Mouse (Mus musculus) MEL (cell line): ENCODE measurements around the gene Tbcd. TPM values are rescaled to one million over a fixed set of nuclear protein-coding genes. Genes with fewer than 3 reads are reported as not detected.

Experiments
- DNase-seq: peaks from one replicate; pipeline ENCODE4 v3.0.0; 2011; ENCODE audit warnings: low read depth, low spot score
- H3K27ac ChIP-seq: 2 replicates; pipeline ENCODE4 v1.5.1; 2012; ENCODE audit warnings: low read depth, mild to moderate bottlenecking, control low read depth, low read length, moderate library complexity; ENCODE audit not compliant: control insufficient read depth
- H3K27me3 ChIP-seq, 2 experiments: fragments of 150-350 bp in 1 of 2; sonication (generic) in 1 of 2; 2 replicates each; pipeline ENCODE4 v1.6.1; 2012; ENCODE audit warnings: low read length in 2 of 2, mild to moderate bottlenecking in 2 of 2, improper control_type of control experiment in 1 of 2, moderate library complexity in 1 of 2; ENCODE audit not compliant: insufficient read depth in 2 of 2, control insufficient read depth in 1 of 2
- H3K36me3 ChIP-seq, 2 experiments: 2 replicates each; pipeline ENCODE4 v1.6.1; 2012 to 2014; ENCODE audit warnings: low read length in 2 of 2, improper control_type of control experiment in 1 of 2, inconsistent platforms in 1 of 2, mild to moderate bottlenecking in 1 of 2; ENCODE audit not compliant: insufficient read depth in 2 of 2, control insufficient read depth in 1 of 2
- H3K4me1 ChIP-seq, 2 experiments: fragments of 150-350 bp in 1 of 2; sonication (generic) in 1 of 2; 2 replicates each; pipeline ENCODE4 v1.6.1; 2012; ENCODE audit warnings: low read length in 2 of 2, improper control_type of control experiment in 1 of 2, mild to moderate bottlenecking in 1 of 2; ENCODE audit not compliant: insufficient read depth in 2 of 2, control insufficient read depth in 1 of 2
- H3K4me3 ChIP-seq, 2 experiments: fragments of 150-350 bp in 1 of 2; sonication (generic) in 1 of 2; 2 replicates each; pipeline ENCODE4 v1.5.1; 2012; ENCODE audit warnings: low read depth in 2 of 2, low read length in 2 of 2, mild to moderate bottlenecking in 2 of 2, moderate library complexity in 2 of 2, control low read depth in 1 of 2, improper control_type of control experiment in 1 of 2; ENCODE audit not compliant: control insufficient read depth in 1 of 2, insufficient read depth in 1 of 2
- H3K79me2 ChIP-seq: 2 replicates; pipeline ENCODE4 v1.6.1; 2012; ENCODE audit warnings: mild to moderate bottlenecking, low read length, moderate library complexity; ENCODE audit not compliant: control insufficient read depth, poor library complexity, insufficient read depth
- H3K9ac ChIP-seq: 2 replicates; pipeline ENCODE4 v1.6.1; 2012; ENCODE audit warnings: low read depth, mild to moderate bottlenecking, control low read depth, low read length, moderate library complexity; ENCODE audit not compliant: control insufficient read depth, poor library complexity, severe bottlenecking
- H3K9me3 ChIP-seq: fragments of 150-350 bp; sonication (generic); replicated peaks from 2 replicates; pipeline ENCODE4 v1.6.1; 2012; ENCODE audit warnings: mild to moderate bottlenecking, low read length, improper control_type of control experiment, moderate library complexity; ENCODE audit not compliant: insufficient read depth
- BHLHE40 ChIP-seq: IDR thresholded peaks from 2 replicates; pipeline ENCODE4 v1.6.1; 2012; ENCODE audit warnings: low read depth, mild to moderate bottlenecking, inconsistent platforms, low read length, improper control_type of control experiment, borderline replicate concordance
- CHD1 ChIP-seq: IDR thresholded peaks from 2 replicates; pipeline ENCODE4 v1.6.1; 2012; ENCODE audit warnings: low read depth, mild to moderate bottlenecking, inconsistent platforms, low read length, improper control_type of control experiment
- CHD2 ChIP-seq: IDR thresholded peaks from 2 replicates; pipeline ENCODE4 v1.6.1; 2011; ENCODE audit warnings: low read length, improper control_type of control experiment
- CTCF ChIP-seq, 3 experiments: IDR thresholded peaks in 2 of 3; conservative IDR thresholded peaks in 1 of 3; 2 replicates each; pipeline ENCODE4 v1.5.1; 2011 to 2012; ENCODE audit warnings: low read length in 3 of 3, low read depth in 2 of 3, mild to moderate bottlenecking in 2 of 3, improper control_type of control experiment in 1 of 3, inconsistent platforms in 1 of 3, mixed read lengths in 1 of 3, moderate library complexity in 1 of 3; ENCODE audit not compliant: control insufficient read depth in 1 of 3, insufficient read depth in 1 of 3, poor library complexity in 1 of 3, severe bottlenecking in 1 of 3
- E2F4 ChIP-seq: IDR thresholded peaks from 2 replicates; pipeline ENCODE4 v1.6.1; 2011; ENCODE audit warnings: low read depth, low read length, improper control_type of control experiment, borderline replicate concordance
- ELF1 ChIP-seq: IDR thresholded peaks from 2 replicates; pipeline ENCODE4 v1.6.1; 2014; ENCODE audit warnings: low read depth, mild to moderate bottlenecking, inconsistent platforms, low read length, improper control_type of control experiment, moderate library complexity
- EP300 ChIP-seq, 2 experiments: IDR thresholded peaks; 2 replicates each; pipeline ENCODE4 v1.6.1; 2011; ENCODE audit warnings: improper control_type of control experiment in 2 of 2, low read length in 2 of 2, low read depth in 1 of 2, mild to moderate bottlenecking in 1 of 2
- ETS1 ChIP-seq: IDR thresholded peaks from 2 replicates; pipeline ENCODE4 v1.6.1; 2012; ENCODE audit warnings: low read depth, mild to moderate bottlenecking, inconsistent platforms, low read length, improper control_type of control experiment, moderate library complexity
- GABPA ChIP-seq: IDR thresholded peaks from 2 replicates; pipeline ENCODE4 v1.6.1; 2012; ENCODE audit warnings: low read depth, mild to moderate bottlenecking, inconsistent platforms, low read length, improper control_type of control experiment, moderate library complexity
- GATA1 ChIP-seq: IDR thresholded peaks from 2 replicates; pipeline ENCODE4 v1.6.1; 2011; ENCODE audit warnings: low read depth, low read length, improper control_type of control experiment
- HCFC1 ChIP-seq: IDR thresholded peaks from 2 replicates; pipeline ENCODE4 v1.6.1; 2012; ENCODE audit warnings: low read depth, mild to moderate bottlenecking, inconsistent platforms, low read length, improper control_type of control experiment, moderate library complexity
- JUND ChIP-seq: IDR thresholded peaks from 2 replicates; pipeline ENCODE4 v1.6.1; 2011; ENCODE audit warnings: low read depth, mild to moderate bottlenecking, improper control_type of control experiment, low read length
- KAT2A ChIP-seq: conservative IDR thresholded peaks from 2 replicates; pipeline ENCODE4 v1.6.1; 2012; ENCODE audit warnings: low read depth, low read length, improper control_type of control experiment, inconsistent platforms
- MAFK ChIP-seq: IDR thresholded peaks from 2 replicates; pipeline ENCODE4 v1.6.1; 2011; ENCODE audit warnings: low read depth, mild to moderate bottlenecking, low read length, improper control_type of control experiment, borderline replicate concordance
- MAX ChIP-seq: IDR thresholded peaks from 2 replicates; pipeline ENCODE4 v1.6.1; 2011; ENCODE audit warnings: low read length, improper control_type of control experiment
- MAZ ChIP-seq: IDR thresholded peaks from 2 replicates; pipeline ENCODE4 v1.6.1; 2012; ENCODE audit warnings: low read depth, mild to moderate bottlenecking, inconsistent platforms, low read length, improper control_type of control experiment
- MEF2A ChIP-seq: IDR thresholded peaks from 2 replicates; pipeline ENCODE4 v1.6.1; 2014; ENCODE audit warnings: low read depth, mild to moderate bottlenecking, inconsistent platforms, low read length, improper control_type of control experiment; ENCODE audit not compliant: poor library complexity, insufficient replicate concordance, severe bottlenecking; ENCODE audit errors: extremely low read depth
- MXI1 ChIP-seq: IDR thresholded peaks from 2 replicates; pipeline ENCODE4 v1.6.1; 2011; ENCODE audit warnings: mild to moderate bottlenecking, low read depth, low read length, improper control_type of control experiment
- MYB ChIP-seq: IDR thresholded peaks from 2 replicates; pipeline ENCODE4 v1.6.1; 2011; ENCODE audit warnings: mild to moderate bottlenecking, low read depth, low read length, improper control_type of control experiment
- MYC ChIP-seq: IDR thresholded peaks from 2 replicates; pipeline ENCODE4 v1.6.1; 2011; ENCODE audit warnings: low read depth, mild to moderate bottlenecking, low read length, improper control_type of control experiment, moderate library complexity
- NELFE ChIP-seq: IDR thresholded peaks from 2 replicates; pipeline ENCODE4 v1.6.1; 2011; ENCODE audit warnings: low read depth, low read length, improper control_type of control experiment
- NRF1 ChIP-seq: IDR thresholded peaks from 2 replicates; pipeline ENCODE4 v1.6.1; 2014; ENCODE audit warnings: low read depth, mild to moderate bottlenecking, inconsistent platforms, low read length, improper control_type of control experiment, moderate library complexity; ENCODE audit not compliant: poor library complexity, insufficient read depth, severe bottlenecking
- POLR2AphosphoS2 ChIP-seq: IDR thresholded peaks from 2 replicates; pipeline ENCODE4 v1.6.1; 2011; ENCODE audit warnings: low read length, improper control_type of control experiment
- POLR2AphosphoS5 ChIP-seq: IDR thresholded peaks from 2 replicates; pipeline ENCODE4 v1.6.1; 2012; ENCODE audit warnings: low read depth, borderline replicate concordance, mild to moderate bottlenecking, inconsistent platforms, low read length, moderate library complexity, mixed read lengths
- RAD21 ChIP-seq: IDR thresholded peaks from 2 replicates; pipeline ENCODE4 v1.6.1; 2011; ENCODE audit warnings: mild to moderate bottlenecking, low read depth, low read length, improper control_type of control experiment
- RCOR1 ChIP-seq: IDR thresholded peaks from 2 replicates; pipeline ENCODE4 v1.6.1; 2012; ENCODE audit warnings: low read depth, mild to moderate bottlenecking, inconsistent platforms, low read length, improper control_type of control experiment
- SIN3A ChIP-seq: IDR thresholded peaks from 2 replicates; pipeline ENCODE4 v1.6.1; 2012; ENCODE audit warnings: low read length, improper control_type of control experiment, inconsistent platforms
- SMC3 ChIP-seq: IDR thresholded peaks from 2 replicates; pipeline ENCODE4 v1.6.1; 2011; ENCODE audit warnings: low read depth, low read length, improper control_type of control experiment
- TAL1 ChIP-seq: IDR thresholded peaks from 2 replicates; pipeline ENCODE4 v1.6.1; 2012; ENCODE audit warnings: mild to moderate bottlenecking, inconsistent platforms, low read length, moderate library complexity, mixed read lengths
- TBP ChIP-seq: IDR thresholded peaks from 2 replicates; pipeline ENCODE4 v1.8.0; 2011; ENCODE audit warnings: low read depth, low read length, improper control_type of control experiment
- TCF12 ChIP-seq: IDR thresholded peaks from 2 replicates; pipeline ENCODE4 v1.6.1; 2014; ENCODE audit warnings: low read depth, mild to moderate bottlenecking, inconsistent platforms, low read length, improper control_type of control experiment, moderate library complexity
- UBTF ChIP-seq: IDR thresholded peaks from 2 replicates; pipeline ENCODE4 v1.6.1; 2012; ENCODE audit warnings: low read depth, mild to moderate bottlenecking, inconsistent platforms, low read length, improper control_type of control experiment, moderate library complexity, borderline replicate concordance; ENCODE audit not compliant: insufficient read depth
- USF1 ChIP-seq: IDR thresholded peaks from 2 replicates; pipeline ENCODE4 v1.6.1; 2014; ENCODE audit warnings: low read depth, mild to moderate bottlenecking, inconsistent platforms, low read length, improper control_type of control experiment, moderate library complexity
- USF2 ChIP-seq, 2 experiments: IDR thresholded peaks; 2 replicates each; pipeline ENCODE4 v1.6.1; 2011 to 2012; ENCODE audit warnings: improper control_type of control experiment in 2 of 2, low read length in 2 of 2, borderline replicate concordance in 1 of 2, inconsistent platforms in 1 of 2, low read depth in 1 of 2, mild to moderate bottlenecking in 1 of 2; ENCODE audit not compliant: insufficient read depth in 1 of 2
- ZC3H11A ChIP-seq: IDR thresholded peaks from 2 replicates; pipeline ENCODE4 v1.6.1; 2012; ENCODE audit warnings: low read depth, mild to moderate bottlenecking, inconsistent platforms, low read length, improper control_type of control experiment
- ZKSCAN1 ChIP-seq: IDR thresholded peaks from 2 replicates; pipeline ENCODE4 v1.6.1; 2012; ENCODE audit warnings: low read depth, mild to moderate bottlenecking, inconsistent platforms, low read length, improper control_type of control experiment, moderate library complexity
- ZMIZ1 ChIP-seq: IDR thresholded peaks from 2 replicates; pipeline ENCODE4 v1.6.1; 2012; ENCODE audit warnings: low read depth, mild to moderate bottlenecking, inconsistent platforms, low read length, improper control_type of control experiment, moderate library complexity
- ZNF384 ChIP-seq: IDR thresholded peaks from 2 replicates; pipeline ENCODE4 v1.6.1; 2012; ENCODE audit warnings: low read depth, mild to moderate bottlenecking, inconsistent platforms, low read length, improper control_type of control experiment
- polyA plus RNA-seq, 2 experiments: library from polyadenylated mRNA; stranded (reverse) in 1 of 2; unstranded in 1 of 2; fragments of >175 nt in 1 of 2; fragments of >200 nt in 1 of 2; gene quantifications; 2 replicates each; pipeline versions ENCODE4 v1.2.1 to v1.2.4; 2012; ENCODE audit warnings: low replicate concordance in 2 of 2, low read depth in 1 of 2; ENCODE audit not compliant: insufficient read length in 2 of 2, insufficient read depth in 1 of 2, missing spikeins in 1 of 2
- total RNA-seq: library from RNA; depleted of rRNA; stranded (reverse); fragments of 300-350 nt; gene quantifications from 2 replicates; pipeline ENCODE4 v1.2.3, GENCODE M21; 2012

Gene Tbcd
- total and polyA plus RNA-seq, 3 experiments: 50.0 to 65.3 TPM; not detected in 1

DNA sequence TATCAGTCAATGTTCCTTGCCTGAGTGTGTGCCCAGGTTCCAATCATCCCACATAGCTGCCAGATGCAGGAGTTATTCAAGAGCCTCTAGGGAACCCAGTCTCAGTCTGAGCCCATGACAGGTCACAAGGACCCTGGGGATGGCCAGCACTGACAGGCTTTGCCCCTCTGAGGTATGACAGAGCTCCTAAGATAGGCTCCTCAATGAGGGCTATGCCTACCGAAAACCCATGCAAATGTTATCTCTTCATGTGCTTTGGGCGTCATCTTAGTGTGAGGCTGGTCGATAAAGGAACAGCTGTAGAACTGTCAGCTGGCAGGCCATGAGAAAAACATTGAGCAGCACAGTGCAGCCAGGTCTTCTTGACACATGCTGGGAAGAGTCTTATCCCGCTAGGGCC, 18.4 kb upstream of the Tbcd start:
- peak; percentile 67 for DNase-seq
- H3K9me3 ChIP-seq: no peaks in the 10 kb centered on the region
- H3K4me3 ChIP-seq: no peak overlapping the region
- H3K4me1 ChIP-seq: peaks cover 10 to 18% of the 10 kb centered on the region in 2 experiments
- no peak overlapping the region for H3K27ac ChIP-seq
- no peaks in the 10 kb centered on the region for H3K79me2 ChIP-seq
- H3K36me3 ChIP-seq: peaks cover 0 to 16% of the 10 kb centered on the region in 2 experiments; a peak in 3 of 4 replicates
- H3K27me3 ChIP-seq: no peaks in the 10 kb centered on the region
- H3K9ac ChIP-seq: no peak overlapping the region
- peak; percentile 100 for TF ChIP-seq ETS1
- no peak for TF ChIP-seq JUND
- TF ChIP-seq POLR2AphosphoS5: no peak
- TF ChIP-seq ELF1: no peak
- TF ChIP-seq MEF2A: no peak
- TF ChIP-seq HCFC1: 0 out of 2 replicates have a peak, but pooled peaks have one; percentile 24
- TF ChIP-seq RCOR1: no peak
- peak; percentile 81 for TF ChIP-seq MAX
- TF ChIP-seq MAFK: no peak
- TF ChIP-seq GATA1: peak; percentile 87
- TF ChIP-seq NELFE: no peak
- no peak for TF ChIP-seq CTCF (IDR thresholded peaks at IDR 0.05 in 2 of 3, conservative IDR thresholded peaks at IDR 0.05 in 1 of 3; ENCODE audit: control insufficient read depth in 1 of 3, insufficient read depth in 1 of 3, low read depth in 2 of 3, low read length in 3 of 3, poor library complexity in 1 of 3, severe bottlenecking in 1 of 3)
- TF ChIP-seq ZNF384: no peak
- no peak for TF ChIP-seq KAT2A
- no peak for TF ChIP-seq GABPA
- TF ChIP-seq TCF12: peak; percentile 85
- 0 out of 2 replicates have a peak, but pooled peaks have one; percentile 13 for TF ChIP-seq MAZ
- no peak for TF ChIP-seq NRF1
- TF ChIP-seq CHD2: no peak
- TF ChIP-seq MXI1: peak; percentile 96
- TF ChIP-seq E2F4: no peak
- TF ChIP-seq USF2 (IDR thresholded peaks at IDR 0.05; ENCODE audit: borderline replicate concordance in 1 of 2, insufficient read depth in 1 of 2, low read depth in 1 of 2, low read length in 2 of 2): no peak
- no peak for TF ChIP-seq ZMIZ1
- TF ChIP-seq BHLHE40: peak; percentile 81
- TF ChIP-seq ZKSCAN1: no peak
- TF ChIP-seq CHD1: no peak
- TF ChIP-seq EP300 (IDR thresholded peaks at IDR 0.05; ENCODE audit: low read depth in 1 of 2, low read length in 2 of 2): peak; percentile 59 to 77
- no peak for TF ChIP-seq UBTF
- TF ChIP-seq MYB: no peak
- no peak for TF ChIP-seq TAL1
- no peak for TF ChIP-seq POLR2AphosphoS2
- TF ChIP-seq SMC3: no peak
- TF ChIP-seq TBP: no peak
- TF ChIP-seq ZC3H11A: no peak
- peak; percentile 33; the same call in 1 of the 2 replicates for TF ChIP-seq USF1
- TF ChIP-seq MYC: 0 out of 2 replicates have a peak, but pooled peaks have one; percentile 54
- TF ChIP-seq SIN3A: peak; percentile 100
- TF ChIP-seq RAD21: no peak
